Mouse (Mus musculus) heart, postnatal 0 days (tissue): ENCODE measurements around the gene Lins1.

Source experiments
- CTCF ChIP-seq: IDR thresholded peaks from 2 replicates; pipeline ENCODE4 v1.5.1; 2016; ENCODE audit warnings: antibody characterized with exemption, control low read depth, low read depth
- EP300 ChIP-seq: IDR thresholded peaks from 2 replicates; pipeline ENCODE4 v1.6.1; 2016; ENCODE audit warnings: antibody characterized with exemption, low read depth

- no peak for TF ChIP-seq CTCF
- no peak for TF ChIP-seq EP300
Observed at GRCm38 (mm10) chr7:66660972-66661371, 28.7 kb upstream of the Lins1 start.
